Mouse (Mus musculus): Measurements from ENCODE around the gene Pik3cg. TPM values are rescaled to one million over a fixed set of nuclear protein-coding genes. Genes with fewer than 3 reads are reported as not detected.

The Pik3cg gene
- polyA plus RNA-seq, 1 experiment: not detected

DNA sequence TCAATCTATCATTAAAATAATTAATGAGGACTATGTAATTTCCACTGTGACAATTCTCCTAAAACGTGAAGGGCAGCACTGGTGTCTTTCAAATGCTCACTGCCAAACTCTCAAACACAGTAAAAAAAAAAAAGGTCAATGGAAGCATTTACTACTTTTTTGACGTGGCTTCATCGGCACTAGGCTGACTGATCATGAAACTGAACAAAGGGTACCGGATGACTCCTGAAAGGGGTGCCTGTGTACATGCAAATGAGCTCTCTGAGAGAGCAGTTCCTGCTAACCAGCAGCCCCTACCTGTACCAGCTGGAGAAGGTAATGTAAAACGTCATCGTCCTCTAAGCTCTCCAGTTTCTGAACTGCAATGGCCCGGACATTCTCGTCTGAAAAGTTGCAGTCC lies 4.8 kb downstream of the Pik3cg start:
- no peaks in the 10 kb centered on the region for H3K27me3 ChIP-seq (ENCODE audit: control insufficient read depth, insufficient read depth, insufficient read length)
- no peak for TF ChIP-seq SRF (IDR thresholded peaks at IDR 0.05; ENCODE audit: control insufficient read depth, insufficient read length, low read depth)
- no peak for TF ChIP-seq MYOD1 (IDR thresholded peaks at IDR 0.05; ENCODE audit: control insufficient read depth in 1 of 3, insufficient read length in 2 of 3, low read depth in 2 of 3)
- TF ChIP-seq CEBPB (IDR thresholded peaks at IDR 0.05; ENCODE audit: insufficient read depth, poor library complexity, severe bottlenecking): no peak
- no peak for TF ChIP-seq POLR2A (IDR thresholded peaks at IDR 0.05; ENCODE audit: insufficient read length, low read depth)
- TF ChIP-seq E2F4 (IDR thresholded peaks at IDR 0.05; ENCODE audit: insufficient read depth): no peak
- TF ChIP-seq USF1 (IDR thresholded peaks at IDR 0.05; ENCODE audit: low read depth): no peak
- no peak for TF ChIP-seq REST (IDR thresholded peaks at IDR 0.05; ENCODE audit: insufficient read depth, insufficient read length)
- no peak for TF ChIP-seq MYOG (IDR thresholded peaks at IDR 0.05; ENCODE audit: control insufficient read depth in 1 of 3, insufficient read depth in 1 of 3, insufficient read length in 2 of 3, low read depth in 2 of 3)
- TF ChIP-seq TCF12 (IDR thresholded peaks at IDR 0.05; ENCODE audit: insufficient read depth, poor library complexity, severe bottlenecking): no peak
- TF ChIP-seq TCF3 (IDR thresholded peaks at IDR 0.05; ENCODE audit: insufficient read length, low read depth): no peak
- no peak for TF ChIP-seq POLR2AphosphoS2 (IDR thresholded peaks at IDR 0.05; ENCODE audit: insufficient read length, low read depth)
- TF ChIP-seq MAX (IDR thresholded peaks at IDR 0.05; ENCODE audit: low read depth): no peak
- H3K4me3 ChIP-seq: no peak overlapping the region

DNA sequence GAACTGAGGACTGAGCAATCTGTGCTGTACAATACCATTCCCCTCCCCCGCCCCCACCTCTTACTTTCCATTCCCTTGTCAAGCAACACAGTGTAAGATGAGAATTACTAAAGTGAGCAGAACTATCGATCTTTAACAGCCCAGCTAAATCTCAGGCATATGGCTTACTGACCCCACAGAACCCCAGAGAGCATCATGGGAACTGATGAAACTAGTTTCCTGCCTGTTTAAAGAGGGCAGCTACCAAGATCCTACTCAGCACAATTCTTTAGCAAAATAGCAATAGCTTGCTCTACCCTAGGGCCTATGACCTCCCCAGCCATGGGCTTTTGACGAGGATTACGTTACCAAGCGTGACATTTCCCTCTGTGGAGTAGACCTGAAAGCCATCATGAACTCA lies 5.9 kb downstream of the Pik3cg start:
- no peaks in the 10 kb centered on the region for H3K79me2 ChIP-seq (ENCODE audit: control insufficient read depth, insufficient read depth)
- no peak for TF ChIP-seq E2F4 (IDR thresholded peaks at IDR 0.05; ENCODE audit: insufficient read depth)
- no peak for TF ChIP-seq MAX (IDR thresholded peaks at IDR 0.05; ENCODE audit: low read depth)
- TF ChIP-seq MYOD1 (IDR thresholded peaks at IDR 0.05; ENCODE audit: control insufficient read depth in 1 of 3, insufficient read length in 2 of 3, low read depth in 2 of 3): no peak
- no peak for TF ChIP-seq TCF3 (IDR thresholded peaks at IDR 0.05; ENCODE audit: insufficient read length, low read depth)
- no peak for TF ChIP-seq POLR2AphosphoS2 (IDR thresholded peaks at IDR 0.05; ENCODE audit: insufficient read length, low read depth)
- no peak for TF ChIP-seq POLR2A (IDR thresholded peaks at IDR 0.05; ENCODE audit: insufficient read length, low read depth)
- TF ChIP-seq CEBPB (IDR thresholded peaks at IDR 0.05; ENCODE audit: insufficient read depth, poor library complexity, severe bottlenecking): no peak
- no peak for TF ChIP-seq SRF (IDR thresholded peaks at IDR 0.05; ENCODE audit: control insufficient read depth, insufficient read length, low read depth)
- TF ChIP-seq MYOG (IDR thresholded peaks at IDR 0.05; ENCODE audit: control insufficient read depth in 1 of 3, insufficient read depth in 1 of 3, insufficient read length in 2 of 3, low read depth in 2 of 3): no peak
- TF ChIP-seq USF1 (IDR thresholded peaks at IDR 0.05; ENCODE audit: low read depth): no peak
- no peak for TF ChIP-seq TCF12 (IDR thresholded peaks at IDR 0.05; ENCODE audit: insufficient read depth, poor library complexity, severe bottlenecking)
- TF ChIP-seq REST (IDR thresholded peaks at IDR 0.05; ENCODE audit: insufficient read depth, insufficient read length): no peak
- H3K4me3 ChIP-seq: no peak overlapping the region
- H3K36me3 ChIP-seq (ENCODE audit: control insufficient read depth, insufficient read depth): no peaks in the 10 kb centered on the region
- H3K4me2 ChIP-seq (ENCODE audit: low read depth): no peak overlapping the region
- H3K27me3 ChIP-seq (ENCODE audit: control insufficient read depth, insufficient read depth, insufficient read length): no peaks in the 10 kb centered on the region
- no peak overlapping the region for H3ac ChIP-seq (ENCODE audit: control insufficient read depth, insufficient read length)

More for the DNA sequence above, 4.8 kb downstream of the Pik3cg start:
- H3ac ChIP-seq (ENCODE audit: control insufficient read depth, insufficient read length): no peak overlapping the region
- H3K79me2 ChIP-seq (ENCODE audit: control insufficient read depth, insufficient read depth): no peaks in the 10 kb centered on the region
- H3K36me3 ChIP-seq (ENCODE audit: control insufficient read depth, insufficient read depth): no peaks in the 10 kb centered on the region
- no peak overlapping the region for H3K4me2 ChIP-seq (ENCODE audit: low read depth)

DNA sequence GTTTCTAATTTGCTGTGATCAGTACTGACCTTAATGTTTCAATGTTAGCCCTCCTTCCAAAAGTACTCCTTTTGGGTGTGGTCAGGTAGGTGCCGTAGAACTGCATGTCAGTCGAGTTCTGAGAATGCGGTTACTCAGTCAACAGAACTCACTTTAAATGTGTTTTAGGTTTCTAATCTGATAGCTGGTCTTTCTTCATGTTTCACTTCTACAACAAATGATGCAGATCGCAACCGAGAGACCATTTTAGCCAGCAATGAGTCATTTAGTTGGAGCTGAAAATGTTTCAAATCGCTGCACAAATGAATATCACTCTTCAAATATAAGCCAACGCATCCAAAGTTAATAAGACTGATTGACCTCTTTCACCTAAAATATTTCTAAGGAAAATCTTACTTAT lies 6.5 kb downstream of the Pik3cg start:
- no peaks in the 10 kb centered on the region for H3K36me3 ChIP-seq (ENCODE audit: control insufficient read depth, insufficient read depth)
- no peak overlapping the region for H3K4me2 ChIP-seq (ENCODE audit: low read depth)
- H3K79me2 ChIP-seq (ENCODE audit: control insufficient read depth, insufficient read depth): no peaks in the 10 kb centered on the region
- no peak overlapping the region for H3ac ChIP-seq (ENCODE audit: control insufficient read depth, insufficient read length)
- no peak for TF ChIP-seq MYOD1 (IDR thresholded peaks at IDR 0.05; ENCODE audit: control insufficient read depth in 1 of 3, insufficient read length in 2 of 3, low read depth in 2 of 3)
- no peak for TF ChIP-seq POLR2AphosphoS2 (IDR thresholded peaks at IDR 0.05; ENCODE audit: insufficient read length, low read depth)
- no peak for TF ChIP-seq CEBPB (IDR thresholded peaks at IDR 0.05; ENCODE audit: insufficient read depth, poor library complexity, severe bottlenecking)
- no peak for TF ChIP-seq TCF3 (IDR thresholded peaks at IDR 0.05; ENCODE audit: insufficient read length, low read depth)
- no peak for TF ChIP-seq MYOG (IDR thresholded peaks at IDR 0.05; ENCODE audit: control insufficient read depth in 1 of 3, insufficient read depth in 1 of 3, insufficient read length in 2 of 3, low read depth in 2 of 3)
- TF ChIP-seq REST (IDR thresholded peaks at IDR 0.05; ENCODE audit: insufficient read depth, insufficient read length): no peak
- no peak for TF ChIP-seq SRF (IDR thresholded peaks at IDR 0.05; ENCODE audit: control insufficient read depth, insufficient read length, low read depth)
- no peak for TF ChIP-seq E2F4 (IDR thresholded peaks at IDR 0.05; ENCODE audit: insufficient read depth)
- TF ChIP-seq MAX (IDR thresholded peaks at IDR 0.05; ENCODE audit: low read depth): no peak
- TF ChIP-seq USF1 (IDR thresholded peaks at IDR 0.05; ENCODE audit: low read depth): no peak
- no peak for TF ChIP-seq POLR2A (IDR thresholded peaks at IDR 0.05; ENCODE audit: insufficient read length, low read depth)
- no peaks in the 10 kb centered on the region for H3K27me3 ChIP-seq (ENCODE audit: control insufficient read depth, insufficient read depth, insufficient read length)
- H3K4me3 ChIP-seq: no peak overlapping the region

DNA sequence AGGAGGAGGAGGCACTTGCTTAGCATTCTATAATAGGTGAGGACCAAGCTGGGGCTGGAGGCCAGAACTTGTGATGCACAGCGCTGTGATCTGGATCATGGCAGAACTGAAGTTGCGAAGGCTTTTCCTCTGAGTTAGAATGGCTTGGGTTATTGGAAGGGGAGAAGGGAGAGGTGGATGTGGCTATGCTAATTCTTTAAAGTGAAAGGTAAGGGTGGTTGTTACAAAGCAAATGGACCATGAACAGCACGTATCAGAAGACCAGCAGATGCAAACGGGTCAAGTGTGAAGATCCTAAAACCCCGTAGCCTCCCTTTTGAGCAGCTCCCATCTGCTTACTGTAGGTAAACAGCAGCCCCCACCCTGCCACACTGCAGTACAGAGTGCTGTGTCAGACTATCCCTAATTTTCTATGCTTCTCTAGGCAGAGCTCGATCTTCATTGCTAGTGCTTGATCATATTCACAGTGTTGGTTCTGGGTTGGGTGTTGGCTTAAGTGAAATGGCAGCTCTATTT lies 7.3 kb downstream of the Pik3cg start:
- H3K27me3 ChIP-seq (ENCODE audit: control insufficient read depth, insufficient read depth, insufficient read length): no peaks in the 10 kb centered on the region
- no peak overlapping the region for H3K4me2 ChIP-seq (ENCODE audit: low read depth)
- H3ac ChIP-seq (ENCODE audit: control insufficient read depth, insufficient read length): no peak overlapping the region
- H3K4me3 ChIP-seq: no peak overlapping the region
- TF ChIP-seq MYOD1 (IDR thresholded peaks at IDR 0.05; ENCODE audit: control insufficient read depth in 1 of 3, insufficient read length in 2 of 3, low read depth in 2 of 3): no peak
- TF ChIP-seq MYOG (IDR thresholded peaks at IDR 0.05; ENCODE audit: control insufficient read depth in 1 of 3, insufficient read depth in 1 of 3, insufficient read length in 2 of 3, low read depth in 2 of 3): no peak
- no peak for TF ChIP-seq USF1 (IDR thresholded peaks at IDR 0.05; ENCODE audit: low read depth)
- TF ChIP-seq TCF3 (IDR thresholded peaks at IDR 0.05; ENCODE audit: insufficient read length, low read depth): no peak
- TF ChIP-seq E2F4 (IDR thresholded peaks at IDR 0.05; ENCODE audit: insufficient read depth): no peak
- TF ChIP-seq POLR2A (IDR thresholded peaks at IDR 0.05; ENCODE audit: insufficient read length, low read depth): no peak
- no peak for TF ChIP-seq CEBPB (IDR thresholded peaks at IDR 0.05; ENCODE audit: insufficient read depth, poor library complexity, severe bottlenecking)
- TF ChIP-seq MAX (IDR thresholded peaks at IDR 0.05; ENCODE audit: low read depth): no peak
- no peak for TF ChIP-seq REST (IDR thresholded peaks at IDR 0.05; ENCODE audit: insufficient read depth, insufficient read length)
- no peak for TF ChIP-seq POLR2AphosphoS2 (IDR thresholded peaks at IDR 0.05; ENCODE audit: insufficient read length, low read depth)
- TF ChIP-seq SRF (IDR thresholded peaks at IDR 0.05; ENCODE audit: control insufficient read depth, insufficient read length, low read depth): no peak
- no peak for TF ChIP-seq TCF12 (IDR thresholded peaks at IDR 0.05; ENCODE audit: insufficient read depth, poor library complexity, severe bottlenecking)
- H3K36me3 ChIP-seq (ENCODE audit: control insufficient read depth, insufficient read depth): no peaks in the 10 kb centered on the region
- H3K79me2 ChIP-seq (ENCODE audit: control insufficient read depth, insufficient read depth): no peaks in the 10 kb centered on the region

All from myocyte (in vitro differentiated cells).